Mouse (Mus musculus) small intestine, adult 10 weeks (tissue): Measurements from ENCODE around the gene Clca4b. TPM values are rescaled to one million over a fixed set of nuclear protein-coding genes. Genes with fewer than 3 reads are reported as not detected.

ENCODE experiments used
- polyA plus RNA-seq: library from polyadenylated mRNA; stranded (reverse); fragments of 350-450 nt; fragmentation: Illumina TruSeq; extraction: RNeasy Lipid Tissue Mini Kit (QIAGEN cat#74804); gene quantifications from one replicate; pipeline ENCODE4 v1.2.3, GENCODE M21; 2014; ENCODE audit warnings: low replicate concordance

Gene Clca4b
- 2,507 TPM for polyA plus RNA-seq

DNA sequence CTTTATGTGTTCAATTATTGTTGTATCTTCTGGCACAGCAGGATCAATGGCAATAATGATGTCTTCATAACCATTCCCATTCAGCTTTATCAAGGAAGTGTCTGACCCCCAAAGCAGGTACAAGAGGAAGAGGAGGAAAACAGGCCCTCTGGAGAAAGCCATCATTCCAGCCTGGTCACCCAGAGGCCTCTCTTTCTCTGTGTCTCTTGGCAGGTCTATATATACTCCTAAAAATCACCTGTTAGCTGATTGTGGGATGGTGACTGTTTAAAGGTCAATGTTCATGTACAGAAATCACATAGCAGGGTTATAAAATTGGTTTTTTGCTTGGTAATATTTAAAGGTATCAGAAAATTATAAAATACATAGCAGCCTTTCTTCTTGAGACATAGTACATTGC lies at the start of gene Clca4b:
TSS of gene Clca4b (minus strand) at position 195 of the 400 bp plus-strand sequence.

DNA sequence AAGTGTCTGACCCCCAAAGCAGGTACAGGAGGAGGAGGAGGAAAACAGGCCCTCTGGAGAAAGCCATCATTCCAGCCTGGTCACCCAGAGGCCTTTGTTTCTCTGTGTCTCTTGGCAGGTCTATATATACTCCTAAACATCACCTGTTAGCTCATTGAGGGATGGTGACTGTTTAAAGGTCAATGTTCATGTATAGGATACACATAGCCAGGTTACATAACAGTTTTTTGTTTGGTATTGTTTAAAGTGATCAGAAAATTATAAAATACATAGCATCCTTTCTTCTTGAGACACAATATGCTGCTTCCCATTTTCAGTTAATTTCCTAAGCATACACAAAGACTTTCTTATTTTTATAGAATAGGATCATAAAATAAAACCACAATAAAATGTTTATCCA lies 42.6 kb upstream of the Clca4b start, which contains the start of gene Clca4a:
TSS of gene Clca4a (minus strand) at position 101 of the 400 bp plus-strand sequence.

Other genes with a start within 250 kb of the Clca4b start
- gene Sh3glb1, start 212.2 kb downstream of the Clca4b start, polyA plus RNA-seq = 333 TPM
- gene Clca3a1, start 171.6 kb downstream of the Clca4b start, polyA plus RNA-seq = 13.8 TPM
- 6.0 TPM for gene Clca3a2, start 113.0 kb downstream of the Clca4b start, polyA plus RNA-seq
- gene Clca3b, start 83.2 kb downstream of the Clca4b start, polyA plus RNA-seq = 71.9 TPM
- 679 TPM for gene Clca4a, start 42.5 kb upstream of the Clca4b start, polyA plus RNA-seq
- gene Clca1, start 100.2 kb upstream of the Clca4b start, polyA plus RNA-seq = 431 TPM
- 0.41 TPM for gene Clca2, start 166.9 kb upstream of the Clca4b start, polyA plus RNA-seq
- gene Odf2l, start 186.1 kb upstream of the Clca4b start, polyA plus RNA-seq = 92.3 TPM